Mouse (Mus musculus) frontal cortex, postnatal 25 days (tissue): ENCODE measurements around the gene Faap20.

Experiments used
- DNase-seq, 2 experiments: peaks; one replicate each; pipeline ENCODE4 v3.0.0; 2022; ENCODE audit warnings: low spot score in 2 of 2

Gene Faap20

GRCm38 (mm10) chr4:155249648-155250351, at the start of gene Faap20:
Gene Faap20, plus strand, starts transcription at chr4:155249802.
- peak; percentile 64 to 66 for DNase-seq

GRCm38 (mm10) chr4:155200861-155201390, 48.7 kb upstream of the Faap20 start:
- no peak for DNase-seq

DNA sequence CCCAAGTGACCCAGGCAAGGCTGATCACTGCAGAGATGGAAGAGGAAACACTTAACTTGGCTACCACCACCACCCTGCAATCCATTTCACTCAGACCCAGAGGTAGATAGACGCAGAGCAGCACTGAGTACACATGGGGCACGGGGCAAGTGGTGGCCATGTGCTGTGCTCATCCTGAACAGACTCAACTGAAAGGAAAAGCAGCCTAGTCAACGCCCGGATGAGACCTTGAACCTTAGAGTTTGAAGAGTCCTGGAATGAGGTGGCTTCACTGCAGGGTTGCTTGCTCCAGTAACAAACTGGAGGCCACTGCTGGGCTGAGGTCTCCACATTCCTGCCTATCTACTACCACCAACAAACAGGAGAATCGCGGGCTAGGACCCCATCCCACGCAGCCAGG, 47.8 kb upstream of the Faap20 start:
- DNase-seq, result no peak

DNA sequence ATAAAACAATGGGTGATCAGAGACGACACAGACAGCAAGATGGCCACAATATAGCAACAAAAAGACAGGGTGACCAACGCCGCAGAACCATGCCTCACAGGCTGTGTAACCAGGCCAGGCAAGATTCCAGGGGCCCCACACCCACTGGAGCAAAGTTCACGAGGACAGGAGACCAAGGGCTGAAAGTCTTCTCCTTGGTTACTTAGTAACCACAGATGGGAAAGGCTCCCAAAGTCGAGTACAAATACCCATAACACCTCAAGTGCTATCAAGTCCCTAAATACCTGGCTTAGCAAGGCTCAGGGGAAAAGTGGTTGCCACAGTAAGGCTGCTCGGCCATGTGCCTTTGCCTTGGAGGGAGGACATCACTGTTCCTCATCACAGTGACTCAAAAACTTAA, 43.7 kb upstream of the Faap20 start:
- no peak for DNase-seq

DNA sequence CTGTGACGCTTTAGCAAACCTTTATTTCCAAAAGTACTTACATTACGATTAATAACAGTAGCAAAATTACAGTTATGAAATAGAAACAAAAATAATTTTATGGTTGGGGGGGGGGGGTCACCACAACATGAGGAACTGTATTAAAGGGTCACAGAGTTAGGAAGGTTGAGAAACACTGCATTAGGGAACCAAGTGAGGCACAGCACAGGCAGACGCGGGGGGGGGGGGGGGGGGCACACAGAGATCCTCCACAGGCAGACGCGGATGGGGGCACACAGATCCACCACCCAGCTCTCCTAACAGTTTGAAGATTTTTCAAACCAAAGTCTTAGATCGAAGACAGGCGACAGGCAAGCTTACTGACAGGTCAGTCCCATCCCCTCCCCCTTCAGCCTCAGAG, 43.1 kb upstream of the Faap20 start:
- DNase-seq, result no peak

DNA sequence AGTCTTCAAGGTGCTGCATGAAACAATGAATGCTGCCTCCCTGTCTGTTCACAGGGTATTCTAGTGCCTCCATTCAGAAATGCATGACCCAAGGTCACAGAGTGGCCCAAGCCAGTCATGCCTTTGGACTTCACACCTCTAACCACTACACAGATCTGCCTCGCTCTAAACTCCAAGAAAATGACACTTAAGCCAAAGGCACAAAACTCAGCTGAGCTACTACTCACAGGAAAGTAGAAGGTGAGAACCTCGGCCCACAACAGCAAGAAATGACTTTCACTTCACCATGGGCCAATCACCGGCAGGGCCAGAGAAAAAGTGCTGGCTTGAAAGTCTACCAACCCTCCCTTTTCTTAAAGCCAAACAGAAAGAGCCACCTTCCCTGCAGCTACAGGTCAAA, 41.8 kb upstream of the Faap20 start:
- no peak for DNase-seq

- DNase-seq, result no peak
Observed at GRCm38 (mm10) chr4:155208613-155209012, 41.0 kb upstream of the Faap20 start.

GRCm38 (mm10) chr4:155209079-155209478, 40.5 kb upstream of the Faap20 start:
- DNase-seq, result no peak

GRCm38 (mm10) chr4:155209494-155209893, 40.1 kb upstream of the Faap20 start:
- DNase-seq, result no peak

- no peak for DNase-seq
Observed at GRCm38 (mm10) chr4:155213052-155213751, 36.4 kb upstream of the Faap20 start.

DNA sequence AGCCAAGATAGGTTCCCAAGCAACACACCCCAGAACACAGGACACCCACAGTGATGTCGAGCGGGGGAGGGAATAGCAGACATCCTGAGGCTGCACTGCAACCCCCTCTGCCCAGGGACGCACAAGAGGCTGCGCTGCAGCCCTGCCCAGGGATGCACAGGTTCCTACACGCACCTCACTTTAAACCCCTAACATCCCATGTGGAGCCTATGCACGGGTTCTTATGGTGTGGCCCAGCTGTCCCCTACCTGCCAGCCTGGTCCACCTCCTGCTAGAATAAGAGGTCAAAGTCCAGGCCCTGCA, 35.9 kb upstream of the Faap20 start:
- DNase-seq, result no peak

DNA sequence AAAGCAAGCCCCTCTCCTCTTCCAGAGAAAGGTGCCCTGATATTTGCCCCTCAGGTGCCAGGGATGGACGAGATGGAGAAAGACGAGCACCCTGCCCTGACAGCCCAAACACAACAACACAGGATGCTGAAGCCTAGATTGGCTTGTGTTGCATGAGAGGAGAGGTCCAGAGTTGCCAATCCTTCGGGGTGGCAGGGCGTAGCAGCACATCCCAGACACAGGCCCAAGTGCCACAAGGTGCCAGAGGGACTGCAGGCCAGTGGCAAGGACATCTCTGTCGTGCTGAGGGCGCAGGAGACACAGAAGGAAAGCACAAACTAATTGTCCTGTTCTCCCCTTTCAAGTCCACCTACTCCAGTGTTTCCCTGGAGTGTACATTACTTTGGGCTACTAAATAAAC, 35.4 kb upstream of the Faap20 start:
- DNase-seq, result no peak

- no peak for DNase-seq
Observed at GRCm38 (mm10) chr4:155214793-155215192, 34.8 kb upstream of the Faap20 start.

GRCm38 (mm10) chr4:155215203-155215602, 34.4 kb upstream of the Faap20 start:
- no peak for DNase-seq

DNA sequence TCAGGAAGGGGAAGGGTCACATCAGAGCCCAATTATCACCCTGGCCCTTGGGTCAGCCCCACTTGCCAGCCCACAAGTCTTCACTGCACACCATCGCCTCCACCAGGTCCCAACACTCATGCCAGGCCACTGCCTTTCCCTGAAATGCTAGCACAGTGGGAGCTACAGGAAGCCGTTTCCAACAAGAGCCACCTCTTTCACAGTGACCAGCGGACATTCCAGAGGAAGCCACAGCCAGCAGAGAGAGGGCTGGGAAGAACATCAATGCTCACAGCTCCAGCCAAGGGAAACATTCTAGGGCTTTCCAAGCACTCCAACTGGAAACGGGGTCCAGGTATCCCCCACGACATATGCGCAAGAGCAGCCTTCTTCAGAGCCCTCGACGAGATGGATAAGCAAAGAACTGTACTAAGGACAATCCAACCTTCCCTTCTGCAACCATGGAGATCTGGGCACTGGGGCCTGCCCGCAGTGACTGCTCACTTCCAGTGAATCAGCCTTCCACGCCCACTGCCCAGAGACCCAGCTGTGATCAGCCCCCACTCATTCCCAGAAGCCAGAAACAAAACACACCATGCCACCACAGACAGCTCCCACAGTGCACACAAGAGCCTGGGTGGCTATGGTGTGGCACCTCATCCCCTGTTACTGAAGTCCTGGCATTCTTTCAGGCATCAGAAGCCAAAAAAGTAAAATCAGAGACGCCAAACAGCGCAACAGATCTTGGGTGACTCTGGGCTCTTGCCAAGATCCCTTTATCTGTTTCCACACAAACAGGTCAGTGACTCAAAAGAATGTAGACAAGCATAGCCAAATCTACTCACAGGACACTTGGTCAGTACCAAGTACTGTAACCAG, 33.6 kb upstream of the Faap20 start:
- no peak for DNase-seq

DNA sequence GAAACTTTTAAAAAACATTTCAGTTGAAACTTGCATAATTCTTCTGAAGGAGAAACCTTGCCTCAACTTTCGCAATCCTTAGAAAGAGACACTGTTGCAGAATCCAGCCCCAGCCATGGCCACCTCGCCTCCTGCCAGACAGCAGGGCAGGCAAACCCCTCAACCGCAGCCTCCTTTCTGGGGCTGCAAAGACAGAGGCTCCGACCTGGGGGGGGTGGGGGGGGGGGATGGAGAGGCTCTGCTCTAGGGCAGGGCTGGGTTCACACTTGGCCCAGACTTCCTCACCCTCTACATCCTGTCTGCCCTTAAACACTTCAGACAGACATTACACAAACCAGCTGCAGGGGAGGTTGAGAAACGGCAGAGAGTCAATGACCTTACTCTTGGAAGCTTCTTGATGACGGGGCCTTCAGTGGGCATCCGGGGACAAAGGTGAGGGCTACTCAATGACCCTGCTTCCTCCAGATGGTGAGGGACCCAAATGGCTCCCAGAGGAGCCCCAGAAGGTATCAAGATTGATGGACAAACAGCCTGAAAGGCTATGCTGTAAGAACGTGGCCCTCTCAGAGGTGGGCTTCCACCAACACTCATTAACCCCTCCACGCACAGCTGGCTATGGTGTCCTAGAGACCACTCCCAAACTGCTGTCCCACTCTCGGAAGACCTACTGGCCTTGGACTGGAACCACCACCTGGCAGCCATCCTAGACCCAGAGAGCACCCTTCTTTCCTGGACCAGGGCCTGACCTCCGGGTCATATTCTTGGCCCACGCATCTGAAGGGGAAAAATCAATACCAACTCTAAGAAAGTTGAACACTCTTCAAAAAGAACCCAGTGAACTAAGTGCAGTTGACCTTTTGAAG, 32.1 kb upstream of the Faap20 start:
- no peak for DNase-seq

DNA sequence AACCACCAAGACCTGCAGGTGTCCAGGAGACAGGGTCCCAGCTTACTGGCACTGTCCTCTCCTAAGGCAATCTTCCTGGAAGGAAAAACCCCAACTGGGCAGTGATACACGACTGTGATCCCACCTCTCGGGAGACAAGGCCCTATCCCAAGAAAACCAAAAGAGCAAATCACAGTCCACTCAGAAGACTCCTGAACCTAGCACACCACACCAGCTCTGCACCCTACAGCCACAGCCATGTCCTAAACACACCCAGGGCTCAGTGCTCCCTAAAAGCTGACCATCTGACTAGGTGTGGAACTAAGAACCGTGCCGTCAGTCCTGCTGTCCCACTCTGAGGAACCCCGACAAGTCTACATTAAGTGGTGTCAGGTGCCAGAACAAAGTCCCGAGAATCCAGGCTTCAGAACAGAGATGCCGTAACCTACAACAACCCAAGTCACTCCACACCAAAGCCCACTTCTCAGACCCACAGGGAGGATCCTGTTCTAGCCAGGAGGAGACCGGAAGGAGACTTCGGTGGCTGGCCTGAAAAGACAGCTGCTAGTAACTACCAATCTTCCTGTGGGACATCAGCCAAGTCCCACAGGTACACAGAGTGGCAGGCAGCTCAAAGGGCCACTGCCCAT, 31.4 kb upstream of the Faap20 start:
- no peak for DNase-seq

DNA sequence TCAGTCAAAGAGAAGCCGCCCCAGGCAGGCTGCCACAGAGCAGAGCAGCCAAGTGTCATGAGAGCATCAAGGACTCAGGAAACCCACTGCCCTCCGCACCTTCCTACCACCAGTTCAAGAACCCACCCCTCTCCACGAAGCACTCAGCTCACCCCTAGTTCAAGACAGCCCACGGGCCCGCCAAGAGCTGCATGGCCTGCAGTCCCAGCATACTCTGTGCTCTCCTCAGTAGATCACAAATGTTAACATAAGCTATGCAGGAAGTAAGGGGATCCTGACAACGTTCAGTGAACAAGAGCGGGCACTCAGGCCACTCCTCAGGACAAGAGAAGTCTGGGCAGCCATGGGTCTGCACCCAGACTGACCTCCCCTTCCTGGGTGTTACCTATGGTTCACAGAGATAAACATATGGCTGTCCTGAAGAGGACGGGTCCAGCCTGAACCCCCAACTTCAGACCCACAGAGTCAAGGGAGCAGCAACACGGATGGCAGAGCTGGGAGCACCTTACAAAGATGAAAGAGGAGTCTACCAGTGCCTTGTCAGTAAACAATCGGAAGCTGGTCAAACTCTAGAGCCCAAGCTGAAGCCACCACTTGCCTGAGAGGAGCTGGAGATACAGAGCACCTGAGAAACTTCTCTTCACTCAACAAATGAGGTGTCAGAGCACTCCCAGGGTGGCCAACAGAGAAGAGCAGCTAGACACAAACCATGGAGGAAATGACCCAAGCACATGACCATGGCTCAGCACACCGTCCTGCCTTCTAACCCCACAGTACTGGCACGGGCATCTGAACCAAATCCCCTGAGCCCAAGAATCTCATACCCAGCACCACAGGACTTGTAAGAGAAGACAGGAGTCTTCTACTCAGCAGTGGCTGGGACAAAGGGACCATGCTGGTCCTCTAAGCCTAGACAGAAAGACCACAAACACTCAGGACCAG, 30.1 kb upstream of the Faap20 start:
- no peak for DNase-seq

GRCm38 (mm10) chr4:155220213-155221100, 29.1 kb upstream of the Faap20 start:
- no peak for DNase-seq
